Mouse (Mus musculus) stomach, embryonic 14.5 days (tissue): Measurements from ENCODE around the gene Fam163a. TPM values are rescaled to one million over a fixed set of nuclear protein-coding genes. Genes with fewer than 3 reads are reported as not detected.
A peak's percentile ranks its signal among the peaks of the same experiment; 100 is the strongest.
"Not testable (repeated sequence)": the region's sequence is repeated elsewhere in the genome, so short reads cannot be mapped to it uniquely, and the experiment has no call there.

Experiments used
- ATAC-seq: fragments of 200-750 bp; cut with Nextera tagmentation; 2 replicates; pipeline ENCODE4 v1.8.0; 2017; ENCODE audit warnings: low read depth, moderate TSS enrichment; ENCODE audit not compliant: insufficient number of reproducible peaks, insufficient read depth, low FRiP score
- H3K27ac ChIP-seq: fragments of 300-500 bp; sonication (generic); 2 replicates; pipeline ENCODE4 v1.5.1; 2014; ENCODE audit warnings: mild to moderate bottlenecking, low read length, moderate library complexity, mixed read lengths
- H3K27me3 ChIP-seq: fragments of 300-500 bp; sonication (generic); 2 replicates; pipeline ENCODE4 v1.6.1; 2014; ENCODE audit warnings: low read length, control low read depth, mixed read lengths; ENCODE audit not compliant: control insufficient read depth, insufficient read depth
- H3K36me3 ChIP-seq: fragments of 300-500 bp; sonication (generic); 2 replicates; pipeline ENCODE4 v1.6.1; 2014; ENCODE audit warnings: mild to moderate bottlenecking, control low read depth, low read length, moderate library complexity, mixed read lengths; ENCODE audit not compliant: control insufficient read depth, insufficient read depth
- H3K4me1 ChIP-seq: fragments of 300-500 bp; sonication (generic); 2 replicates; pipeline ENCODE4 v1.6.1; 2014; ENCODE audit warnings: low read length, control low read depth, mixed read lengths; ENCODE audit not compliant: control insufficient read depth, insufficient read depth
- H3K4me2 ChIP-seq: fragments of 300-500 bp; sonication (generic); replicated peaks from 2 replicates; pipeline ENCODE4 v1.6.1; 2014; ENCODE audit warnings: low read depth, low read length, control low read depth
- H3K4me3 ChIP-seq: fragments of 300-500 bp; sonication (generic); 2 replicates; pipeline ENCODE4 v1.5.1; 2014; ENCODE audit warnings: low read depth, low read length, control low read depth
- H3K9ac ChIP-seq: fragments of 300-500 bp; sonication (generic); replicated peaks from 2 replicates; pipeline ENCODE4 v1.6.1; 2014; ENCODE audit warnings: low read depth, mild to moderate bottlenecking, control low read depth, low read length, moderate library complexity, mixed read lengths
- H3K9me3 ChIP-seq: fragments of 300-500 bp; sonication (generic); 2 replicates; pipeline ENCODE4 v1.6.1; 2016; ENCODE audit warnings: low read depth, low read length, control low read depth; ENCODE audit not compliant: control insufficient read depth
- WGBS: fragments of 180-500 bp; shearing (Covaris S2); extraction: QIAGEN DNeasy Blood & Tissue Kit; methylation state at CpG from one replicate; pipeline ENCODE4 v1.1.7; 2014; 5-methylcytosine and 5-hydroxymethylcytosine counted together
- polyA plus RNA-seq: library from polyadenylated mRNA; unstranded; fragments of >200 nt; fragmentation: Nextera tagmentation; extraction: Ambion mirVana; gene quantifications from 2 replicates; pipeline ENCODE4 v1.2.1, GENCODE M21; 2014

Gene Fam163a
- polyA plus RNA-seq, 1 experiment from 2014 or later, result 6.1 TPM

- Histone ChIP-seq H3K4me3 (peak overlapping the region; percentile 60), H3K27me3 (no peaks in the 10 kb centered on the region), H3K4me1 (peaks cover 9% of the 10 kb centered on the region), H3K27ac (peak overlapping the region; percentile 62), H3K36me3 (peaks cover 14% of the 10 kb centered on the region), H3K9me3 (no peaks in the 10 kb centered on the region), H3K4me2 (peak overlapping the region; percentile 70), H3K9ac (peak overlapping the region; percentile 60)
- WGBS, result under 1% methylated on average over 22 of the region's 22 CpGs
- peak; percentile 89 for ATAC-seq
Observed at GRCm38 (mm10) chr1:156040731-156041401, 164.0 kb downstream of the Fam163a start.

GRCm38 (mm10) chr1:156039989-156040388, 164.8 kb downstream of the Fam163a start:
- not testable (repeated sequence) for H3K9ac ChIP-seq, H3K27me3 ChIP-seq, H3K36me3 ChIP-seq, ATAC-seq, H3K4me2 ChIP-seq, H3K9me3 ChIP-seq, H3K4me1 ChIP-seq, H3K4me3 ChIP-seq
- peak overlapping the region; percentile 29; the same call in 1 of the 2 replicates for H3K27ac ChIP-seq
- 63% methylated on average over 7 of the region's 7 CpGs for WGBS

GRCm38 (mm10) chr1:156037144-156037583, 167.7 kb downstream of the Fam163a start:
- Histone ChIP-seq H3K9ac (peak overlapping the region; percentile 25; the same call in 1 of the 2 replicates), H3K4me1 (peaks cover 9% of the 10 kb centered on the region), H3K36me3 (peaks cover 14% of the 10 kb centered on the region; the same call in 1 of the 2 replicates), H3K27me3 (no peaks in the 10 kb centered on the region), H3K4me3 (peak overlapping the region; percentile 72; the same call in 1 of the 2 replicates), H3K4me2 (peak overlapping the region; percentile 48), H3K9me3 (no peaks in the 10 kb centered on the region), H3K27ac (peak overlapping the region; percentile 74; the same call in 1 of the 2 replicates)
- WGBS, result 35% methylated on average over 5 of the region's 5 CpGs
- no peak for ATAC-seq

GRCm38 (mm10) chr1:156035930-156036737, 168.7 kb downstream of the Fam163a start, which contains the start of gene Tor1aip1:
Tor1aip1 (minus strand) TSS chr1:156036480.
- peak within 1 kb of the TSS; percentile 65 for H3K4me2 ChIP-seq
- under 1% methylated on average over 58 of the region's 59 CpGs for WGBS
- peak within 1 kb of the TSS; percentile 100 for H3K27ac ChIP-seq
- peaks cover 22% of the 10 kb centered on the region for H3K36me3 ChIP-seq
- H3K4me1 ChIP-seq, result peaks cover 4% of the 10 kb centered on the region; the same call in 1 of the 2 replicates
- H3K27me3 ChIP-seq, result no peaks in the 10 kb centered on the region
- H3K9me3 ChIP-seq, result no peaks in the 10 kb centered on the region
- peak within 1 kb of the TSS; percentile 72 for H3K4me3 ChIP-seq
- ATAC-seq, result peak; percentile 93
- H3K9ac ChIP-seq, result peak within 1 kb of the TSS; percentile 85

GRCm38 (mm10) chr1:156035269-156035929, 169.4 kb downstream of the Fam163a start, which contains the start of gene Tor1aip2:
Tor1aip2 (plus strand) TSS chr1:156035403.
- no peaks in the 10 kb centered on the region for H3K9me3 ChIP-seq
- no peaks in the 10 kb centered on the region for H3K27me3 ChIP-seq
- peaks cover 4% of the 10 kb centered on the region; the same call in 1 of the 2 replicates for H3K4me1 ChIP-seq
- peak within 1 kb of the TSS; percentile 85 for H3K9ac ChIP-seq
- peak within 1 kb of the TSS; percentile 100 for H3K27ac ChIP-seq
- H3K36me3 ChIP-seq, result peaks cover 29% of the 10 kb centered on the region
- under 1% methylated on average over 59 of the region's 59 CpGs for WGBS
- peak; percentile 86 for ATAC-seq
- H3K4me3 ChIP-seq, result peak within 1 kb of the TSS; percentile 72
- peak within 1 kb of the TSS; percentile 65 for H3K4me2 ChIP-seq

- 28% methylated on average over 1 of the region's 1 CpGs for whole genome bisulfite sequencing
- ATAC-seq, result no peak
Observed at GRCm38 (mm10) chr1:156034661-156035060, 170.2 kb downstream of the Fam163a start.

GRCm38 (mm10) chr1:156033921-156034320, 170.9 kb downstream of the Fam163a start:
- H3K4me2 ChIP-seq, result no peak overlapping the region
- no peak overlapping the region for H3K9ac ChIP-seq
- peaks cover 4% of the 10 kb centered on the region; the same call in 1 of the 2 replicates for H3K4me1 ChIP-seq
- WGBS, result 95% methylated on average over 7 of the region's 7 CpGs
- no peak overlapping the region for H3K27ac ChIP-seq
- H3K36me3 ChIP-seq, result peaks cover 37% of the 10 kb centered on the region
- no peak overlapping the region for H3K4me3 ChIP-seq
- no peaks in the 10 kb centered on the region for H3K27me3 ChIP-seq
- no peak for ATAC-seq
- no peaks in the 10 kb centered on the region for H3K9me3 ChIP-seq

More at GRCm38 (mm10) chr1:156034661-156035060, 170.2 kb downstream of the Fam163a start:
- H3K36me3 ChIP-seq, result peaks cover 31% of the 10 kb centered on the region
- H3K4me1 ChIP-seq, result peaks cover 4% of the 10 kb centered on the region; the same call in 1 of the 2 replicates
- peak overlapping the region; percentile 100; the same call in 1 of the 2 replicates for H3K27ac ChIP-seq
- H3K4me2 ChIP-seq, result peak overlapping the region; percentile 65
- H3K9ac ChIP-seq, result peak overlapping the region; percentile 85
- no peaks in the 10 kb centered on the region for H3K9me3 ChIP-seq
- no peaks in the 10 kb centered on the region for H3K27me3 ChIP-seq
- peak overlapping the region; percentile 72 for H3K4me3 ChIP-seq
